Mouse (Mus musculus) spleen, postnatal 14 days (tissue): Measurements from ENCODE around the gene Dapk2.
"Not testable (repeated sequence)": the region's sequence is repeated elsewhere in the genome, so short reads cannot be mapped to it uniquely, and the experiment has no call there.

Experiments
- DNase-seq, 2 experiments: peaks; one replicate each; pipeline ENCODE4 v3.0.0; 2021 to 2022; ENCODE audit warnings: low spot score in 2 of 2

The Dapk2 gene

DNA sequence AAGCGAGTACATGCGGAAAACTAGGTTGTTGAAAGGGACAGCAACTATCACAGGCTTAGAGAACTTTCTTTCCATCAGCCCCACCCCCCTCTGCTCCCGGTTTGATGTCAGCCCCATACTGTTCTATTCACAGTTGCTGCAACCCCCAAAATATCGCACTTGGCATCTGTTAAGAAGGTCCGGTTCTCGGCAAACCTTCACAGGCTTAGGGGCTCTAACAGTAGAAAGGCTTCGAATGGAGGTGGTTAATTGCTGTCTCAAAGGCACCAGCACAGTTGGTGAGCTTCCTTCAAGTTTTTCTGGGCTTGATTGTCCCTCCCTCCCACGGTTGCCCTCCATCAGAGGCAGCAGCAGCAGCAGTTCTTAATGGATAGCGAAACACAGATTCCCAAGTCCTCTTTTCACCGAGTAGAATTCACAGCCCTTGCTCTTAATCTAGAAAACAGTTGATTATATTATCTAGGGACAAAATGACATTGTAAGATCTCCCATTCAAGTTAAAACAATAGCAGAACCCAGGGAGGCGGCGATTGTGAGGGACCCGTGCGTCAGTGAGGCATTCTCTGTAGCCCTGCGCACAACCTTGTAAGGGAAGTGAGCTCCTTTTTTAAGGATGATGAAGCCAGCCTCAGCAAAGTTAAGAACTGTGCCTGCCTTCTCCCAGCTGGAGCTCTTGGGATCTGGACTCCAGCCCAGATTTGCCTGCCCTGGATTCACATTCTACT, 117.4 kb downstream of the Dapk2 start:
- DNase-seq: no peak

DNA sequence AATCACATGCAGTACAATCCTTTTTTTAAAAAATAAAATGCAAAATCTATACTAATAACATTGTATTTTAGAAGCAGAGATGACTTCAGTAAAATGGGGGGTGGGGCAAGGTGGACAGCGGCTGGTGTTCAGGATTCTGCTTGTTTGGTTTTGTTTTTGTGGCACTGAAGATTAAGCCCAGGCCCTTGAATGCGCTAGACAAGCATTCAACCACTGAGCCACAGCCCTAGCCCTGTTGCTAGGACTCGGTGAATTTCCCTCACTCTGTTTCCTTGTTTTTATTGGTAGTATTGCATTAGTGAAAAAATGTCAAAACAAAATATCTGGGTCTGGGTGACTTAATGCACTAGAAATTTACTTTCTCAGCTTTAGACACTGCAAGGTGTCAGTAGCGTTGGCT, 118.0 kb downstream of the Dapk2 start:
- no peak for DNase-seq

DNA sequence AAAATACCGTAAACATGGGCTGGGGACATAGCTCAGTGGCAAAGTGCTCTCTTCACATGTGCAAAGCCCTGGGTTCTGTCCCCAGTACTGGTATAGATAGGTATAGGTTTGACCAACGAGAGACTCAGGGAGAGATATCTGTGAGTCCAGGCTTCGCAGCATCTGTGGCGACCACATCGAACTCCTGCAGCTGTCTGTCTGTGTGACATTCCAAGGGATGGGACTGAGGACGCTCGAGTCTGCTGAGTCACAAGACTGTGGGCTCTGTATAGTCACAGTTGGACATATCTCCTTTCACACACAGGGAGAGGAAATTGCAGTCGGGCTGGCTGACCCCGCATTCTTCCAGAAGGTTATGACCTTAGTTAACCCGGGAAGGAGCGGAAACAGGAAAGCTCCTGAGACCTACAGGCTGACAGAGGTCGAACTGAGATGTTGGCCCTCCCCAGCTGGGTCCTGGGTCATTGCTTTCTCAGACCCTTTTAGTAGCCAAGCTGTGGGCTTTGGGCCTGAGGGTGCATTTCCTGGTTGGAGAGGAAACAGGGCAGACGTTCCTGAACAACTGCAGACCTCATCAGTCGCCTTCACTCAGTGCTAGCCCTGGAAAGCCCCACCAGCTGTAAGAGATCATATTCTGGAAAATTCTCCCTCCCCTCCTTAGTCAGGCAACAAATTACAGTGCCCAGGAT, 118.8 kb downstream of the Dapk2 start:
- peak in 1 of 2 experiments; percentile 17 for DNase-seq

GRCm38 (mm10) chr9:66279647-66280046, 121.6 kb downstream of the Dapk2 start:
- DNase-seq: no peak

GRCm38 (mm10) chr9:66280496-66280895, 122.5 kb downstream of the Dapk2 start:
- DNase-seq: no peak

DNA sequence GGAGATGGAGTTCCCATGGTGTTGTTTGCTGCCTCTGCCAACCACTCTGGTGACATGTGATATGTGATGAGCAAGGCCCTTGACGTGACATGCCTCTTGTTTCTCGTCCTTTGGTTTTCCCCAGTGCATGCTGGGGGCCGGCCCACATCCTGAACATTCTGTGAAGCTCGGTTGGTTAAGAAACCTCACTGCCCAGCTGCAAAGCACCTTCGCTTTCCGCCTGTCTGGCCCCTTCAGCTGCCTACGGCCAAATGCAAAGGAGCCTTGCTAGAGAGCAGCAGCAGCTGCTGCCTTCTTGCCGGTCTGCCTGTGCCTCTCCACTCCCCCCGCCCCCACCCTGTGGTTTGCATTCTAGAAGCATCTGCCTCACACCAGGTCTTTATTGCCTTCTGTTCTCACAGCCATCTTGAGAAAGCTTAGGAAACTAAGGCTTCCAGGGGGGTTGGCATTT, 123.5 kb downstream of the Dapk2 start:
- peak; percentile 41 to 46 for DNase-seq

DNA sequence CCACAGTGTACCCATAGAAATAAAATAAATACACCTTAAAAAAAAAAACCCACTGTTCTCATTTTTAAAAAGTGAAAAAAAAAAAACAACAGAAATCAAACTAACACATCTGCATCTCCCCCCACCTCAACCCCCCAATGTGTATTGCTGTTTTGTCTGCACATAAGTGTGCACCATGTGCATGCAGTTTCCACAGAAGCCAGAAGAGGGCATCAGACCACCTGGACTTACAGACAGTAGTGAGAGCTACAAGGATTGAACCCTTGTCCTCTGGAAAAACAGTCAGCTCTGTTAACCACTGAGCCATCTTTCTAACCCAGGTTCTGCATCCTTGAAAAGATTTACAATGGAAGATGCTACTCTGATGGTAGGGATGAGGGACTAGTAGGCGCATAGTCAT, 124.6 kb downstream of the Dapk2 start:
- DNase-seq: no peak

- peak; percentile 57 to 69 for DNase-seq
Observed at GRCm38 (mm10) chr9:66283565-66284203, 125.7 kb downstream of the Dapk2 start.

GRCm38 (mm10) chr9:66285241-66285640, 127.2 kb downstream of the Dapk2 start:
- not testable (repeated sequence) for DNase-seq

DNA sequence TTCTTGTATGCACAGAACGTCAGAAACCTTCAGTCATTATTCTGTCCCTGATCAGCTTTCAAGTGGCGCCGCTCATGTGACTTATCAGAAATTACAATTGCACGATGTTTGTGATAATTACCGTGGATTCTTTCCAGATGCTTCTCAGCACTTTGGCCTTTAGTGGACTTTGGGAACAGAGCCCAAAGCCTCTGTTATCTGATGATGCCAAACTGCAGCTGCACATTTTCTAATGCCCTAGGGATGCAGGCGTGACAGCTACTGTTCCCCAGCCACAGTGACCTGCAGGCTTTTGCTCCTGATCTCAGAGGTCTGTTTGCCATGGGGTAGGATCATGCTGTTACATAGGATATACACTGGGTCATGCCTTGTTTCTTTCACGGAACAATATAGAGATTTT, 127.9 kb downstream of the Dapk2 start:
- no peak for DNase-seq

DNA sequence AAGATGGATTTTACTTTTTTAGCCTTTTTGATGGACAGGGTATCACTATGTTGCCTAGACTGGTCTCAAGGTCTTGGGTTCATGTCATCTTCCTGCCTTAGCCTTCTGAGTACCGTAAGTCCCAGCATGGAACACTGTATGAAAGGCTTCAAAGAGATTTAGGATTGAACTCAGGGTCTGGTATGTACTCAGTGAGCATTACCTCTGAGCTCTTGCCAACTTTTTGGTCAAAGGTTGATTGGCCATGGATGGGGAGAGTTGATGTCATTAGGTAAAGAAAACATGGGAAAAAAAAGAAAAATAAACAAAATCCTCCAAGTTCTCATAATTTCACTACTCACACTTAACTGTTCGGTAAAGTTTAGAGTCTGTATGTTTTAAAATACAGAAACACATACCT, 132.7 kb downstream of the Dapk2 start:
- DNase-seq: no peak

GRCm38 (mm10) chr9:66293319-66293718, 135.3 kb downstream of the Dapk2 start:
- no peak for DNase-seq

GRCm38 (mm10) chr9:66294227-66294626, 136.2 kb downstream of the Dapk2 start:
- no peak for DNase-seq

DNA sequence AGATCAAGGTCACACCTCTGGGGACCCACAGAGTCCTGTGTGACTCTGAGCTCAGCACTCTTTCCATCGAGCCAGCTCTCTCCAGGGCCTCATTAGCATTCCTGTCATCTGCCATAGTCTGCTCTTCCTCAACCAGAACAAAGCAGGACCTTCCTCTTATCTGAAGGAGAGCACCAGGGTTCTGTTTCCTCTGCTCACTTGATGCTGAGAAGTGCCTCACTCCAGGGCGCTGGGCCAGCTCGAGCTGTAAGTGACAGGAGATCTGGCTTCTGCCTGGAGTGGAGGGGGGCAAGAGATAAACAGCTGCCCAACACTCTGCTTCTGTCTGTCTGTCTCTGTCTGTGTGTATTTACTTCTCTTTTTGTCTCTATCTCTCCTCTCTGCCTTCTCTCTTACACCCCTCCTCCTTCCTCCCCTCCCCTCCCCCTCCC, 137.0 kb downstream of the Dapk2 start:
- no peak for DNase-seq

DNA sequence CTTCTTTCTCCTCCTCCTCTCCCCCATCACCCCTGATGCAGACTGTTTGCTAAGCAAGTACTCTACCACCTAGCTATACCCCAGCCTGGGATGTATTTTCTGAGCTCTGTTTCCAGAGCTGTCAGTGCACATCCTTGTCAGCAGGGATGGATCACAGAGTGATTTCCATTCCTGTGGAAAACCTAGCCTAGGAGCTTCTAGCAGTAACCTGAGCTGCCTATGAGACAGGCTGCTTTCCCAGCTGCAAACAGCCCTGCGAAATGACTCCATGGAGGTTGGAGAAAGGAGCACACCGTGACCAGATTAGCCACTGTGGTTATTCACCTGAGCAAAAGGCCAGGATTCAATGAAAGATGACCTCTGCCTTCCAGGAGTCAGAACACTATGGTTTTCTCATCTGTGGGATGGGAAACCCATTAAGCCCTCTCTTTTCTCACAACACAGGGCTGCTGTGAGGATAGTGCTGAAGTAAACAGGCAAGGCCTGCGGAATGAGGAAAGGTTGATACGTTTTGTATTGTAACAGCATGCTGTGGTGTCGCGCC, 137.6 kb downstream of the Dapk2 start:
- DNase-seq: no peak

DNA sequence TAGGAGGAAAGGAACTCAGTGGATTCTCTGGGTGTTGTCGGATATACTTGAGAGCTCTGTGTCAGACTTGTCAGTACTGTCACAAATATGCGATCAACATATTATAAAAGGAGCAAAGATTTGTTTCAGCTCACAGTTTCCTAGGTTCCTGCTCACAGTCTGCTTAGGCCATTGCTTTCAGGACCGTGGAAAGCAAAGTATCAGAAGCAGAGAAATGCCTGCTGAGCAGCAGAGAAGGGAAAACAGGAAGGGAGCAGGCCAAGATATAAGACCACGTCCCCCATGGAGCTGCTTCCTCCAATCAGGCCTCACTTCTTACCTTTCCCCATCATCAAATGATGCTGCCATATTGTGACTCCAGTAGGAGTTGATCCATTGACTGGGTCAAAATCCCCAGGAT, 140.8 kb downstream of the Dapk2 start:
- DNase-seq: no peak

GRCm38 (mm10) chr9:66300448-66301027, 142.5 kb downstream of the Dapk2 start:
- no peak for DNase-seq

GRCm38 (mm10) chr9:66304320-66305090, 146.5 kb downstream of the Dapk2 start:
- DNase-seq: no peak

GRCm38 (mm10) chr9:66305121-66306112, 147.4 kb downstream of the Dapk2 start:
- DNase-seq: peak in 1 of 2 experiments; percentile 12

DNA sequence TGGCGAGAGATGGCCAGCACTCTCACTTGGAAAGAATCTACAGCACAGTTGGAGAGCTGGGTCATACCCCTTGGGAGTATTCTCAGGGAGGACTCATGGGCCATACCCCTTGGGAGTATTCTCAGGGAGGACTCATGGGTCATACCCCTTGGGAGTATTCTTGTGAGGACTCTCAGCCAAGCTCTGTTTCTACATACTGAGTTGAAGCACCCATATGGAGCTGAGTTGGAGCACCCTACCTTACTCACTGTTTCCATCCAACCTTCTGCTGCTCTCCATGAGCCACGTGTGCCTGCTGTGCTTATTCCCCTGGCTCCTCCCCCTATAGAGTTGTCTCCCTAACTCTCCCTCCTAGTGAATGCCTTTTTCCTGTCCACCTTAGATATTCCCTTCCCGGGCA, 148.4 kb downstream of the Dapk2 start:
- DNase-seq: no peak
